Mouse (Mus musculus) kidney, postnatal 10 days (tissue): ENCODE results near the gene Hist2h2aa2.
"Not testable (repeated sequence)": the region's sequence is repeated elsewhere in the genome, so short reads cannot be mapped to it uniquely, and the experiment has no call there.

Experiments
- DNase-seq: peaks from one replicate; pipeline ENCODE4 v3.0.0; 2021; ENCODE audit warnings: mixed read lengths

Gene Hist2h2aa2

DNA sequence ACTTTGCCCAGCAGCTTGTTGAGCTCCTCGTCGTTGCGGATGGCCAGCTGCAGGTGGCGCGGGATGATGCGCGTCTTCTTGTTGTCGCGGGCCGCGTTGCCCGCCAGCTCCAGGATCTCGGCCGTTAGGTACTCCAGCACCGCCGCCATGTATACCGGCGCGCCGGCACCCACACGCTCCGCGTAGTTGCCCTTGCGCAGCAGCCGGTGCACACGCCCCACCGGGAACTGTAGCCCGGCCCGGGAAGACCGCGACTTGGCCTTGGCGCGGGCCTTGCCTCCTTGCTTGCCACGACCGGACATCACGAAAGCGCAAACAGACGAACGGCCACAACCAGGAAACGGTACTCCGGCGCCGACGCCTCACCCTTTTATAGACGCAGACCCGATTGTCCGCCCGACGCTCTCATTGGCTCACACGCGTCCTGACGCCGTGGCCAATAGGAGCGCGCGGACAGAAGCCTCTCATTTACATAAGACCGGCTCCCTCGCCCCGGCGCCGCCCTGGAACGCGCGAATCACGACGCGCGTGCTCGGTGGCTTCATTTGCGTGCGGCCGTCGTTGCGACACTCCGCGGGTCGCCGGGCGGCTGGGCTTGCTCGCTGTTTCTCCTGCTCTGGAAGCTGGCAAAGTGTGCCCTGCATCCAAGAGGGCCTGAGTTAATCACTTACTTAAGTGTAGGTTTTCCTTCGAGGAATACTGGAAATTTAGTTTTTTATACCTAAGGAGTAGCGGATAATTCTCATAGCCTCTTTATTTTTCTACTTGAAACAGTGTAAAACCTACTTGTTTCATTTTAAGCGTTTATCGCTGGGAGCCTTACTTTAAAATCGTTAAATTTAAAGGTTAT lies at the start of gene Hist2h2aa2:
TSS of gene Hist2h2aa2 (minus strand) at position 328 of the 850 bp plus-strand sequence.
- peak; percentile 96 for DNase-seq

DNA sequence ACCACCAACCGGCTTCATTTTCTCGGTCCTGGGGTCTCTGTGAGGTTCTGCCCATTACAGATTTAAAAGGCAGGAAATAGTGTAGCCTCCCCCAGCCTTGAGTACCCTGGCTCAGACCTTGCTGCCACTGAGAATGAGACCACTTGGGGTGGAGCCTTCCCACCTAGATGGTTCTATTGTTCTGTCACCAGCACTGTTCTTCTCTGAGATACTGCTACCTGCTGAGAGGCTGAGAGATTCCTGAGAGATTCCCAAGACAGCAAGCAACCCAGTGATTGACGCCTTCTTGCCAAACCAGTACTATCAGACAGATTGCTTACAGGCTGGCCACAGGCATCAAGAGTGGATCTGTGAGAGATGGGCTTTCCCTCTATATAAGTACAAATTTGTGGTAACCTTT lies 49.1 kb upstream of the Hist2h2aa2 start:
- DNase-seq = no peak

DNA sequence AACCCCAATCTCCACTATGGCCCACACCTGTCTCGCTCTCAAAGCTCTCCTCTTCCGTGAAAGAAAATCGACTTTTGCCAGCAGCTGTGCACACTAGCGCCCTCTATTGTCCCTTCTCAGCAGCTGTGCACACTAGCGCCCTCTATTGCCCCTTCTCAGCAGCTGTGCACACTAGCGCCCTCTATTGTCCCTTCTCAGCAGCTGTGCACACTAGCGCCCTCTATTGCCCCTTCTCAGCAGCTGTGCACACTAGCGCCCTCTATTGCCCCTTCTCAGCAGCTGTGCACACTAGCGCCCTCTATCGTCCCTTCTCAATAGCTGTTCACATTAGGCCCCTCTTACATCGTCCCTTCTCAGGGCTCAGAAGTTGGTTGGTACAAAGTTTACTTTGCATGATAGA lies 47.3 kb upstream of the Hist2h2aa2 start:
- DNase-seq = not testable (repeated sequence)

DNA sequence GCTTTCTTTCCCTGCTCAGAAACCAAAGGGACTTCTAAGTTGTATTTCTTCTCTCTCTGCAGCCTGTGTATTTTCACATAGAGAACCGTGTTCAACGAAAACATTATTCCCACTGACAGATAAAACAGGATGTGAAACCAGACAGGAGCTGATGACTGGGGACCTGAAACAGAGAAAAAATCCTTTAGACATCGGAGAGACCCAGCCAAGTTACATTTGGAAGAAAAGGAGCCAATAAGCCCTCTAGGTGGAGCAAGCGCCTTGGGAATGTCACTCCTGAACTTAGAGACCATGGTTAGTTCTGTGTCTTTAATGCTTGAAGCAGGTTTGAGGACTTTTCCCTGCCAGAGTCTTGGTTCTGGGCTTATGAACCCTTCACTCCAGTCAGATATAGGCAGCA lies 44.4 kb upstream of the Hist2h2aa2 start:
- peak; percentile 51 for DNase-seq

DNA sequence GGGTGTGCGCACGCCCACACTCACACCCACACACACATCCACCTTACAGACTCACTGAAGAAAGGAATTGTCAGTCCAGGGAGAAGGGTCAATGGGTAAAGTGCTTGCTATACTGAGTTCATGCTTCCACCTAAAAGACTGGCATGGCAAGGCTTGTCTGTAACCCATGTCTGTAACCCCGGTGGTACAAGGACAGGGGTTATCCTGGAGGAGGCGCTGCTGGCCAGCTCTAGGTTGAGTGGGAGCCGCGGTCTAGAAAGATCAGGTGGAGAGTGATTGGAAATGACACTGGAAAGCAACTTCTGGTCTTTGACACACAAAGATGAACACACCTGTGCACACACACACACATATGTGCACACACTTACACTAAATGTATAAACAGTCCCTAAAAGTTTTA lies 40.6 kb upstream of the Hist2h2aa2 start:
- no peak for DNase-seq

DNA sequence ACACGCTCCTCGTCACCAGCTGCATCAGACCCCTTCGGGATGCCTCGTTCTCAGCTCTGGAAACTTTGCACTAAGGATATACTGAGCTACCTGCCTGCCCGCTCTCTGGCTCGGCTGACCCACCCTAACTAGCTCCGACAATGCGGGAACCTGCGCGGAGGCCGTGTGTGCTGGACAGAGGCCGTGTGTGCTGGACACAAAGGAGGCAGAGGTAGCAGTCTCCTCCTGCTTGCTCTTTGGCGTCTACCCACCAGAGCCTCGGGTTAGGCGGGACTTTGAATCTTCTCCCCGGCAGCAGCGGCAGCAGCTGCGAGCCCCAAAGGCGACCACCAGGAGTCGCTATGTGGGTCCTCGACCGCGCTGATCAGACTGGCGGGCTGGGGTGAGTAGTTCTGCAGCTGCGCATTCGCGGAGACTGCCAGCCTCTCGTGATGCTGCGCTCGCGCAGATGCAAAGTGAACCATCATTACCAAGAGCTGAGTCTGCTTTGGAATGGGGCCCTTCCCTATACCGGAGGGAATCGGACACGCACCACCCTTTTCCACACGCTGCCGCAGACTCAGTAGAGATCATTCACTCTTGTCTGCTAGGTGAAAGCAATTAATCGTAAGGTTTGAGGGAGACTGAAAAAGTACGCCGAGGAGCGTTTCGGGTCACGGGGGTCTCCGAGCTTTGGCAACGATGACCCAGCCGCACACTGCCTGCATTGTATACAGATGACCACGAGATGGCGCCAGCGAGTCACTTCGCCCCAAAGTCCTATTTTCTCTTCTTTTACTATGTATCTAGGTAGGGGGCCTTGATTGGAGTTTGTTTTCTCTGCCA lies 37.9 kb upstream of the Hist2h2aa2 start:
- DNase-seq = peak; percentile 95

DNA sequence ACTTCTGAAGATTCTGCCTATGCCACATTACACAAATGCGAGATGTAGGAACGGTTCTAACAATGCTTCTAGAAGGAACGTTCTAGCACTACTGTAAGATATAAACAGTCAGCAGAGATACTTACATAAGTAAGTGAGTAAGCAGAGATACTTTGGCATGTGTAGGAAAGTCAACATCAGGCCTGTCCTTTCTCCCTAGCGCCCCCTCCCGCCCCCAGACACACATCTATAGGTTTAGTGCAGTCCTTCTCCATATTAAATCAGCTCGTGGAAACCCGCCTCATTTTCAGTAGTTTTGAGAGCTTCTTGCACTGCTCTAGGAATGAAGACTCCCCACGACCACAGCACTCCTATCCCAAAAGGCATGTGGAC lies 37.3 kb upstream of the Hist2h2aa2 start:
- DNase-seq = peak; percentile 62

DNA sequence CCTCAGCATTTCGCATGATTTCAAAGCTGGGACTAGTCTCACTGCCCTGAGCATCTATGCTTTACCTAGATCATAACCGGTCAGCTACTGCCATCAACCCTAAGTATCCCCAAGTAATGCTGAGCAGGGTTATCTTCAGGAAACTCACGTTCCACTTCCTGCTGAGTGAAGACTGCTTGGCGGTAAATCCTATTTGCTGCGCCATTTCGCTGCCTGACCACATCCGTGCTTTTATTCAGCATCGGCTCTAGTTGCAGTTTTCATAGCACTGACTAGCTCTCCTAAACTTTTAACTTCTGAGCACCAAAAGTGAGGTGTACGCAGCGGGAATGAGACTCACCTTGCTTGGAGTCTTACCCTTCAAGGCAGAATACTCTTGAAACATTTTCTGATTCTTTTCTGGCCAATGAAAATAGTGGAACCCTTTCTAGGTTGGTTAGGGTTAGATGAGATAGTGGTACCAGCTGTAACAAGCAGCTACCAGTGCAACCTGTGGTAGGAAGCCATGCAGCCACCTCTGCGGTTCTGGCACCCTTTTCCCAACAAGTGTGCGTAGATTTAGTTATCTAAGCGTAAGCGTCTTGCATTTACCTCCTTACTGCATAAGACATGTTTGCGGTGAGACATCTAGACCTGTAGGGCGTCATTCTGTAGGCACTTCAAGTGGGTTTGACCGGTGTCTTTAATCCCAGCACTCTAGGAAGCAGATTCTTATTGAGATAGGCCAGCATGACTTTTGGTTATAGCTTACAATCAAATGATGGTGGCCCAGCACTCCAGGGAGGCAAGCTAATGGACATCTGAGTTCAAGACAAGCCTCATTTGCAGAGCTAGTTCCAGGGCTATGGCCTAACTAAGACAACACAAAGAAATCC lies 33.8 kb upstream of the Hist2h2aa2 start:
- DNase-seq = no peak

DNA sequence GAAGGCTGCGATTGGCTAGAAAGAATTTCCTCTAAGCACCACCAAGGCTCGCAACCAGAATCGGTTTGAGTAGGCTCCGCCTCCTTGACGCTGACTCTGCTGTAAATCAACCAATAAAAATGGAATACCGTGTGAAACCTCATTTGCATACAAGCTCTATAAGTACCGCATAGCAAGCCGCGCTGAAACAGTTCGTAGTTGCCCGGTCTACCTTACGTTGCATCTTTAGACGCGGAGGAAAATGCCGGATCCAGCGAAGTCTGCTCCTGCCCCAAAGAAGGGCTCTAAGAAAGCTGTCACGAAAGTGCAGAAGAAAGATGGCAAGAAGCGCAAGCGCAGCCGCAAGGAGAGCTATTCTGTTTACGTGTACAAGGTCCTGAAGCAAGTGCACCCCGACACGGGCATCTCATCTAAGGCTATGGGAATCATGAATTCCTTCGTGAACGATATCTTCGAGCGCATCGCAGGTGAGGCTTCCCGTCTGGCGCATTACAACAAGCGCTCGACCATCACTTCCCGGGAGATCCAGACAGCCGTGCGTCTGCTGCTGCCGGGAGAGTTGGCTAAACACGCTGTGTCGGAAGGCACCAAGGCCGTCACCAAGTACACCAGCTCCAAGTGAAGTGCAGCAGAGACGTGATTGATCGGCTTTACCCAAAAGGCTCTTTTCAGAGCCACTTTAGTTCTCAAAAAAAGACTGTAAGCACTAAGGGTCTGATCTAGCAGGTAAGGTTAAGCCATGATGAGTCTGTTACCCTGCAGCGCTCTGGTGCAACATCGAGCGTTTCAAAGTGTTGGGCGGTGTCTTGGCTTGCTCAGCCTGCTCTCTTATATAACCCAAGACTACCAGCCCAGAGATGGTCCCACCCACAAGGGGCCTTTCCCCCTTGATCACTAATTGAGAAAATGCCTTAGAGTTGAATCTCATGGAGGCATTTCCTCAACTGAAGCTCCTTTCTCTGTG lies 29.7 kb upstream of the Hist2h2aa2 start, which contains the start of gene Hist2h2bb:
TSS of gene Hist2h2bb (plus strand) at position 242 of the 964 bp plus-strand sequence.
- peak; percentile 93 for DNase-seq

DNA sequence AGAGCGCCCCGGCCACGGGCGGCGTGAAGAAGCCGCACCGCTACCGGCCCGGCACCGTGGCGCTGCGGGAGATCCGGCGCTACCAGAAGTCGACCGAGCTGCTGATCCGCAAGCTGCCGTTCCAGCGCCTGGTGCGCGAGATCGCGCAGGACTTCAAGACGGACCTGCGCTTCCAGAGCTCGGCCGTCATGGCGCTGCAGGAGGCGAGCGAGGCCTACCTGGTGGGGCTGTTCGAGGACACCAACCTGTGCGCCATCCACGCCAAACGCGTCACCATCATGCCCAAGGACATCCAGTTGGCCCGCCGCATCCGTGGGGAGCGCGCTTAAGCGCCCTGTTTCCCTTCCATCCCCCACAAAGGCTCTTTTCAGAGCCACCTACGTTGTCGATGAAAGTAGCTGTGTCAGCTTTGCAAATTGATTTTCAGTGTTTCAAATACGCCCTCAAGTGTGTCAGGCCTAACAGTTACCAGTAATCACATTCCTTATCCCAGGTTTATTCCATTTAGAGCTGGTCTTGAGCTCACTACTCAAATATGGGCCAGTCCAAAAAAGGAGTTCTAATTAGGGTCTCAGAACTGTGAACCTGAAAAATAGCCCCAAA lies 28.8 kb upstream of the Hist2h2aa2 start:
- DNase-seq = not testable (repeated sequence)

DNA sequence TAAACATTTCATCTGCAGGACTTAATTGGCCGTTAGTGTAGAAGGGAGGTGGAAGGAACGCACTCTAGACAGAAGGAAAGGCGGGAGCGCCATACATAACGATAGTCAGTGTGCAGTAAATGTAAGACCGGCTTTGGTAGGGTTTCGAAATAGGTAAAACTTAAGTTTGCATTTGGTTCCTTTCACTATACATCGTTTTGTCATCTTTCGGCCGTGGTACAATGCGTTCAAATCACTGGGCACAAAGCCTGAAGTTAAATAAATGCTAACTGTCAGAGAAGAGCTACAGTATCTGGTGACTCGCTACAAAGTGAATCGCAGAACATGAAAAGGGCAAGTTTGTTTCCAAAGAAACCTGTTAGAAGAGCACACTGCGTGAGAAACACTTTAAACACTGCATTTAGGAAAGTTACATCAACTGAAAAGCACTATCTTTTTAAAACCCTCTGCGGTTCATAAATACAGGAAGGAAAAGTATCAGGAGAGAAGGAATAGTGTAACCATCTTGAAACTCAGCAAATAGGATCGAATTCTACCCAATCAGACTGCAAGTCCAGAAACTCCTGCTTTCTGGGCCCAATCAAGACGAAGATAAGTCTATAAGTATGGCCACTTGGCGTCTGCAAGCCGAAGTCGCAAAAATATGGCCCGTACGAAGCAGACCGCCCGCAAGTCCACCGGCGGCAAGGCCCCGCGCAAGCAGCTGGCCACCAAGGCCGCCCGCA lies 28.1 kb upstream of the Hist2h2aa2 start, which contains the start of gene Hist2h3b:
TSS of gene Hist2h3b (plus strand) at position 604 of the 725 bp plus-strand sequence.
- DNase-seq = peak; percentile 86

DNA sequence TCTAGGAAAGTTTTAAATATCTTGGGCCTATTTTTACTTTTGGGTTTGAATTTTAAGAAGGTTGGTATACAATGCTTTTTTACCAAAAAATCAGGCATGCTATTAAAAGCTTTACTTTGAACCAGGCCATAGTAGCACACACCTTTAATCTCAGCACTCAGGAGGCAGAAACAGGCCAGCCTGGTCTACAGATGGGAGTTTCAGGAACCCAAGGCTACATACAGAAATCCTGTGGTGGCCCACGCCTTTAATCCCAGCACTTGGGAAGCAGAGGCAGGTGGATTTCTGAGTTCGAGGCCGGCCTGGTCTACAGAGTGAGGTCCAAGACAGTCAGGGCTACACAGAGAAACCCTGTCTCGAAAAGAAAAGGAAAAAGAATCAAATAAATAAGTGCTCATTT lies 27.5 kb upstream of the Hist2h2aa2 start:
- no peak for DNase-seq

DNA sequence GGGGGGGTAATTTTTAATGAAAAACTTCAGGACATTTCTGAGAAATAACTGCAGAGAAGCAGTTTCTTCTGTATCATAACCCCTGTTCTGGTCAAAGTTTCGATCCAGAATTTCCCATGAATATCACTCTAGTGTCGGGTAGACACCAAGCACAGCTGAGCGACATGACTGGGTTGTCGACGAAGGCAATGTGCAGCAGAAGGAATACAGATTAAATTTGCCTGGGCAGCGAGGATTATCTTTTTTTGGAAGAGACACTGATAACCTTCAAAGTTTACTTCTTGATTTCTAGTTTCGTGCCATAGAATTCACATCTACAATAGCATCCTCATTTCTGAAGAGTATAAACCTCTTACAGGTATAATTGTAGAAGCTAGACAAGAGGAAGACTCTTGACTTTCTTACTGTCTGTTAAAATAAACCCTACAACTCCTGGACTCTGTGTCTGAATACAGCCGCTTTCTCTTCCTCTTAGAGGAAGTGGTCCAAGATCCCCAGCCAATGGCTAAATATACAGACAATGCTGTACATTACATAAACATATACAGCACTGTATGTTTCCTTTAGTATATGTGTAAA lies 26.1 kb upstream of the Hist2h2aa2 start:
- DNase-seq = no peak

DNA sequence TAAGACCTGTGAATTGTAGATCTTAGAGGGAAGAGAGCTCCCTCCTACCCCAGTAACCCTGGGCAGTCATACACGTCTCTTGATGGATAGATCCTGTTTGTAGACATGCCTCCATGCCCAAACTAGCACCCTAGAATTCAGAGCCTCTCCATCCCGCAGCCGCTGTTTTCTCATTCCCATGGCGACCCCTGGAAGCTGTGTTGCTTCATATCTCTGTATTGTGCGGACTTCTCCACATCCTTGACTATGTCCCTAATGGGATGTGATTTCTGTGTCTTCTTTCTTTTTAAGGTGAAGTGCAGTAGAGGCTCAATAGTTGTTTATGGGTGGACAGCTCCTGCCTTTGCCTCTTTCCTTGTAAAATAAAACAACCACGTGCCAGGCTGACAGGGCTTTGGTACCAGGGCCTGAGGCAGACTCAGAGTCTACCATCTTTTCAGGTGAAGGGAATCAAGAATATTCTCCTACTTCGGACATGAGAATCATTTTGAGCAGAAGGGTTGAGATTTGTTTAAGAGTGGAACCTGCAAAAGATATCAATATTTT lies 24.4 kb upstream of the Hist2h2aa2 start:
- DNase-seq = no peak

DNA sequence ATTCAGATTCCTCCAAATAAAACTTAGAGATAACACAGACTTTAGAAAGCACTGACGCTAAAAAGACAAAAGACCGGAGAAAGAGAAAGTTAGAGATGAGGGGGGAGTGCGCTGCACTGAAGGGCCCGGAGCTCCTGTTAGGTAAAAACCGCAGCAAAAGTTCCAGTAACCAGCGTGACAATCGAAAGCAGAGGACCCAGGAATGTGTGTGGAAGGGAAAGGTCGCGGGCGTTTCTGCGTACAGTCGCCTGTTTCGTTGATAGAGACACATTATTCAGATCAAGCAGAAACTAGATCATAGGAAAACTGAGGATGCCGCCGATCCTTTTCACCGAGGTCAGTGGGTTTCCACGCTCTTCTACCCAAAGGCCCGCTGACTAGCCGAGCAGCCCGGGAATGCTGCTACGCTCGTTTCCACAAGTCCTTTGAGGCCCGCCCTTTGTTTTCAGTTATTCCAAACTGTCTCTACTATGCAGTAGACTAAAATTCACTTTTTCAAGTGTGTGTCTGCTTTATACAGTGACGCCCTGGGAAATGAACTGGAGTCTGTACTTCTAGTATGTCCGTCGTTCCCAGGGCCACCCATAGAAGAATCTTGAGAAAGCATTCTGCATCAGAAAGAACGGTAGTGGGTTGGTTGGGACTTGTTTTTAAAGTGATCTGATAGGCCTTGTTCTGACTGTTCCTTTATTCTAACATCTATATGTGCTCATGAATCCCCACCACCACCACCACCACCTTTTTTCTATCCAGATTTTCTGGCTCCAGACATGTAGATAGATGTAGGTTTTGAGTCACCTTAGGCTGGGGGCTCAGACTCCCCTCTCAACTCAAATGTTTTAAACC lies 23.7 kb upstream of the Hist2h2aa2 start:
- peak; percentile 62 for DNase-seq

DNA sequence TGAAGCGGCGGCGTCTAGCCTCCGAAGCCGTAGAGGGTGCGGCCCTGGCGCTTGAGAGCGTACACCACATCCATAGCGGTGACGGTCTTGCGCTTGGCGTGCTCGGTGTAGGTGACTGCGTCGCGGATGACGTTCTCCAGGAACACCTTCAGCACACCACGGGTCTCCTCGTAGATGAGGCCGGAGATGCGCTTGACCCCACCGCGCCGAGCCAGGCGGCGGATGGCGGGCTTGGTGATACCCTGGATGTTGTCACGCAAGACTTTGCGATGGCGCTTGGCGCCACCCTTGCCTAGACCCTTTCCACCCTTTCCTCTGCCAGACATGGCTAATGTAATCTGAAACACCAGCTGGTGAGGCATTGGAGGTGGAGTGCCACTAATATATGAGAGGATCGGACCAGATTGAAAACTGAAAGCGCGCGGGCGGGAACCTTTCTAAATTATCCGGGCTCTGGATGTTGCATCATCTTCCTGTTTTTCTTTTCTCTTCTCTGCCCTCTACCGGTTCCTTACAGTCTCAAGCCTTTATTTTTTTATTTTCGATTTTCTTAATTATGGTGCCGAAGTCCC lies 23.0 kb upstream of the Hist2h2aa2 start, which contains the start of gene Hist2h4:
TSS of gene Hist2h4 (minus strand) at position 333 of the 572 bp plus-strand sequence.
- DNase-seq = peak; percentile 95

DNA sequence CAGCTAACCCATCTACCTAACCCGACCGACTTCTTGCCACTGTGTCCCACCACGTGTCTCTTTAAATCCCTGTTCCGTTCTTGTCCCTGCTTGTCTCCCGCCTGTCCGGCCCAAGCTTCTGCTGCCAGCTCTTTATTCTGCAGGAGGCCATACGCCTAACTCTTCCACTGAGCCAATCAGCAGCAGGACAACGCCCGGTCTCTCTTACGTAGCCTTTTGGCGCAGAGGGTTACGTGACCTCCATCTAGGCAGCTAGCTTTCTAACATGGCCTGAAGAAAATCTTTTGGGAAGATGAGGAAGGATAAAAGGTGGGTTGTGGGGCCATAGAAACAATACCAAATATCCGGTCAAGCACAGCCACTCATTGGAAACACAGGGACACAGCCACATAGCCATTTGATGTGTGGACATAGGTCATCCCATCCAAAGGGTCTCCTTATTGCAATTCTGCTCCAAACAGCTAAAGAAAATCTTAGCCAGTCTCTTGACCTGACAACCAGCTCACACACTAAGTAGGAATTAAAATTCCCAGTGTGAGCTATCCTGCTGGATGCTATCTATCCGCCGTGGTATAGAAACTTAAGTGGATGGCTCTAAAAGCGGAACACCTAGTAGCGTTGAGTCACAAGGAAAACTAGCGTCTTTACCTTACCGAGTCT lies 22.3 kb upstream of the Hist2h2aa2 start:
- DNase-seq = peak; percentile 86

DNA sequence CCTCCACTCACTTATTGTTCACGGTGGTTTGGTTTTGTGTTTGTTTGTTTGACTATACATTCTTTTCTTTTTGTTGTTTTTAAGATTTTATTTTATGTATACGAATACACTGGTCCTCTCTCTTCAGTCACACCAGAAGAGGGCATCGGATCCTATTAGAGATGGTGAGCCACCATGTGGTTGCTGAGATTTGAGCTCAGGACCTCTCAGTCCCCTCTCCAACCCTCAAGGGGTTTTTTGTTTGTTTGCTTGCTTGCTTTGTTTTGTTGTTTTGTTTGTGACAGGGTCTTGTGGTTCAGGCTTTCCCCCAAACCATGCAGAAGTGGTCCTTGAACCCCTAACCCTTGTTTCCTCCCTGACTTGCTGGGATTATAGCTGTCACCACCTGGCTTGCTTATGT lies 21.5 kb upstream of the Hist2h2aa2 start:
- no peak for DNase-seq
